Mouse (Mus musculus) C2C12 (cell line): Measurements from ENCODE around the gene Pde1c. TPM values are rescaled to one million over a fixed set of nuclear protein-coding genes. Genes with fewer than 3 reads are reported as not detected.
"Not testable (repeated sequence)": the region's sequence is repeated elsewhere in the genome, so short reads cannot be mapped to it uniquely, and the experiment has no call there.

Source experiments
- H3K27me3 ChIP-seq: one replicate; pipeline ENCODE4 v1.6.1; 2011; ENCODE audit not compliant: control insufficient read depth, insufficient read depth, insufficient read length
- H3K36me3 ChIP-seq: one replicate; pipeline ENCODE4 v1.6.1; 2011; ENCODE audit not compliant: control insufficient read depth, insufficient read depth
- H3K4me3 ChIP-seq: one replicate; pipeline ENCODE4 v1.5.1; 2011; ENCODE audit warnings: mild to moderate bottlenecking, control low read depth; ENCODE audit not compliant: poor library complexity, insufficient read depth, severe bottlenecking
- H3K79me2 ChIP-seq: one replicate; pipeline ENCODE4 v1.6.1; 2011; ENCODE audit not compliant: control insufficient read depth, insufficient read depth
- H3K79me3 ChIP-seq: one replicate; pipeline ENCODE4 v1.6.1; 2011; ENCODE audit warnings: low read depth, control low read depth
- H3ac ChIP-seq: one replicate; pipeline ENCODE3; 2011; ENCODE audit warnings: low read depth; ENCODE audit not compliant: control insufficient read depth, insufficient read length
- CEBPB ChIP-seq: IDR thresholded peaks from one replicate; pipeline ENCODE4 v1.6.1; 2011; ENCODE audit warnings: low read depth, mild to moderate bottlenecking, control low read depth, moderate library complexity
- CTCF ChIP-seq: IDR thresholded peaks from one replicate; pipeline ENCODE4 v1.5.1; 2011; ENCODE audit not compliant: control insufficient read depth, insufficient read depth, insufficient read length
- FOSL1 ChIP-seq: IDR thresholded peaks from one replicate; pipeline ENCODE4 v1.8.0; 2011; ENCODE audit warnings: mild to moderate bottlenecking, low read length; ENCODE audit not compliant: poor library complexity, insufficient read depth, severe bottlenecking
- MAX ChIP-seq: IDR thresholded peaks from one replicate; pipeline ENCODE4 v1.6.1; 2011; ENCODE audit warnings: mild to moderate bottlenecking, control low read depth
- MYOD1 ChIP-seq: IDR thresholded peaks from one replicate; pipeline ENCODE4 v1.6.1; 2011; ENCODE audit warnings: low read depth; ENCODE audit not compliant: control insufficient read depth, insufficient read length
- MYOG ChIP-seq: IDR thresholded peaks from one replicate; pipeline ENCODE4 v1.6.1; 2011; ENCODE audit not compliant: control insufficient read depth, insufficient read length; ENCODE audit errors: extremely low read depth
- USF1 ChIP-seq: IDR thresholded peaks from one replicate; pipeline ENCODE4 v1.6.1; 2011; ENCODE audit warnings: low read depth, mild to moderate bottlenecking, control low read depth, moderate library complexity
- long read RNA-seq, 2 experiments: library from polyadenylated mRNA; unstranded; transcript quantifications; one replicate each; pipeline ENCODE4 v2.0.0; 2019 to 2020
- polyA plus RNA-seq: library from polyadenylated mRNA; unstranded; fragments of >200 nt; fragmentation: generic; extraction: Trizol; gene quantifications from one replicate; pipeline ENCODE4 v1.2.1, GENCODE M21; 2012; ENCODE audit warnings: missing spikeins

Gene Pde1c
- 0.05 TPM for polyA plus RNA-seq
- long read RNA-seq, experiment 1: 0 reads
- long read RNA-seq, experiment 2: 0 reads

GRCm38 (mm10) chr6:56568470-56569372 is at the start of gene Pde1c:
Gene Pde1c, minus strand, starts transcription at chr6:56569103.
- Histone ChIP-seq H3K36me3 (no peaks in the 10 kb centered on the region), H3K27me3 (peaks cover 8% of the 10 kb centered on the region), H3K4me3 (no peak within 1 kb of the TSS), H3ac (no peak within 1 kb of the TSS), H3K79me2 (no peaks in the 10 kb centered on the region), H3K79me3 (no peaks in the 10 kb centered on the region)
- TF ChIP-seq MAX: no peak
- TF ChIP-seq USF1: no peak
- TF ChIP-seq CTCF: no peak
- no peak for TF ChIP-seq FOSL1
- no peak for TF ChIP-seq MYOD1

GRCm38 (mm10) chr6:56616982-56617613 is 48.2 kb upstream of the Pde1c start:
- Histone ChIP-seq H3K79me3 (no peaks in the 10 kb centered on the region), H3K4me3 (no peak overlapping the region), H3ac (no peak overlapping the region), H3K79me2 (no peaks in the 10 kb centered on the region), H3K27me3 (no peaks in the 10 kb centered on the region), H3K36me3 (no peaks in the 10 kb centered on the region)
- TF ChIP-seq USF1 (no peak), MYOD1 (peak; percentile 75), CTCF (no peak)

GRCm38 (mm10) chr6:56616228-56616981 is 47.5 kb upstream of the Pde1c start:
- no peaks in the 10 kb centered on the region for H3K27me3 ChIP-seq
- no peak overlapping the region for H3K4me3 ChIP-seq
- H3K36me3 ChIP-seq: no peaks in the 10 kb centered on the region
- no peaks in the 10 kb centered on the region for H3K79me2 ChIP-seq
- H3ac ChIP-seq: no peak overlapping the region
- H3K79me3 ChIP-seq: no peaks in the 10 kb centered on the region
- TF ChIP-seq MYOG (no peak), CEBPB (no peak), MYOD1 (no peak), CTCF (no peak), MAX (no peak), USF1 (no peak), FOSL1 (no peak)

- not testable (repeated sequence) for H3K4me3 ChIP-seq, H3ac ChIP-seq, H3K27me3 ChIP-seq, H3K79me2 ChIP-seq, H3K36me3 ChIP-seq, H3K79me3 ChIP-seq
Measured at GRCm38 (mm10) chr6:56609529-56609928, 40.6 kb upstream of the Pde1c start.

DNA sequence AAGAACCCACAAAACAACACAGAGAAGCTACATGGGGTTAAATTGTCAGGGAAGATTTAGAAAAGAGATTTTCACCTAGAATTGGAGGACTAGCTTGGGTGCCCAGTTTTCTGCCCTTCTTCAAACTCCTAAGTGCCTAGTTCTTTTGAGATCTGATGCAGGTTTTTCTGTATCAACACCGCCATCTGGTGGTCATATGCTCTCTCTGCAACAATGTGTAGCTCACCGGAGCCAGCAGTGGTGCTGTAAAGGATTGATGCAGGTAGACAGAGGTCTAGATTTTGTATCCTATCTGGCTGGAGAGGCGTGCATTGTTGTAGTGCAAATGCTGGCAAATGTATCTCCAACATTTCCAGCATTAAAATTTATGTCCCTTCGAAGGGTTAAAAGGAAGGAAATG is 39.4 kb upstream of the Pde1c start:
- no peak overlapping the region for H3ac ChIP-seq
- no peak for TF ChIP-seq MYOD1
- peak; percentile 28 for TF ChIP-seq CTCF
- TF ChIP-seq MAX: no peak
- no peak for TF ChIP-seq USF1
- no peak for TF ChIP-seq MYOG
- no peak for TF ChIP-seq CEBPB
- H3K79me3 ChIP-seq: no peaks in the 10 kb centered on the region
- H3K36me3 ChIP-seq: no peaks in the 10 kb centered on the region
- no peaks in the 10 kb centered on the region for H3K27me3 ChIP-seq
- H3K79me2 ChIP-seq: no peaks in the 10 kb centered on the region
- no peak overlapping the region for H3K4me3 ChIP-seq
